Mouse (Mus musculus) A20 (cell line): ENCODE data around the gene Vps50.
A peak's percentile ranks its signal among the peaks of the same experiment; 100 is the strongest.
"Not testable (repeated sequence)": the region's sequence is repeated elsewhere in the genome, so short reads cannot be mapped to it uniquely, and the experiment has no call there.

Experiments
- DNase-seq: peaks from one replicate; pipeline ENCODE4 v3.0.0-alpha.2; 2011; ENCODE audit warnings: low read depth, low spot score

Gene Vps50

DNA sequence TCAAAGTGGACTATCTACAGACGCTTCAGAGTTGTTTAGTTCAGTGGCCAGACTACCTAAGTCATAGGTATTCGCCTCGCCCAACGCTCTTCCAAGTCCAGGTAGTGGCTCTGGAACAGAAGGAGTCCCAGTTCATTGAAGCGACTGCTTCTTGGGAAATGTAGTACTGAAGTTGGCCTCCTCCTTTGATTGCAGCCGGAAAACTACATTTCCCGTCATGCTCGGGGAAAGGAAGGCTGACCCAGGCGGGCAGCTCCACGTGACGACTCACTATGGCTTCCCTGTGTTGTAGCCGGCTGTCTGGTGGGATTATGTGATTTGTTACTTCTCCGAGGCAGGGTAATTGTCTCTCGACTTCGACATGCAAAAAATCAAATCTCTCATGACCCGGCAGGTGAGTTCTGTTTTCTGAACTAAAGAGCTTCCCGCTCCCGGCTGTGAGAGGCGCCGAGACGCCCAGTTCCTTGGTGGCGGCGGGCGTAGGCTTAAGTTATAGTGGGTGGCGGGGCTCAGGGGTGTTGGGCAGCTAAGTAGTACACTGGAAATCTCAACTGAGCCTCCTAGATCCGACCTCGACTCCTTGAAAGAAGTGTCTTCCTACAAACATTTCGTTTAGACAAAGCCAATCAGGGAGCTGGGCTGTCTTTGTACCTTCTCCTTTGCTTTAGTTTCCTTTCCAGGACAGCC lies at the start of gene Vps50, which contains the start of gene Hepacam2:
Vps50 (plus strand) TSS at position 221 of the 687 bp plus-strand sequence.
Hepacam2 (minus strand) TSS at position 137 of the 687 bp plus-strand sequence.
- DNase-seq, result peak; percentile 89

DNA sequence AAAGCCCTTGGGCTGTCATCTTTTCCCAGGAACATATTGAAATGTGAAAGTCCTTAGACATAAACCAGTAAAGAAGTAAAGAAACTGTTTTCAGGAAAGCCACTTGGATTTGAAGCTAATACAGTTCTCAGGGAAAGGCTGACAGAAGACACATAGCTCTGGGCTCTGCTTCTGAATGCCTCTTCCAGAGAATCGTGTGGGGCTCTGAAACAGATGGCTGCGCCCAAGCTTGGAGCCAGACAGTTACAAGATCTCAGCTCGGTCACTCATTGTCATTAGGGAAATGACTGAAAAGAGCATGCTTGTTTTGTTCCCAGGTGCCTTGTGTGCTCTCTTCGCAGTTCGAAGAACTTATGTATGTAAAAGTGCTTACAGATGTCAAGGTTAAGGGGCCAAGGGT lies 43.8 kb upstream of the Vps50 start:
- DNase-seq, result no peak

DNA sequence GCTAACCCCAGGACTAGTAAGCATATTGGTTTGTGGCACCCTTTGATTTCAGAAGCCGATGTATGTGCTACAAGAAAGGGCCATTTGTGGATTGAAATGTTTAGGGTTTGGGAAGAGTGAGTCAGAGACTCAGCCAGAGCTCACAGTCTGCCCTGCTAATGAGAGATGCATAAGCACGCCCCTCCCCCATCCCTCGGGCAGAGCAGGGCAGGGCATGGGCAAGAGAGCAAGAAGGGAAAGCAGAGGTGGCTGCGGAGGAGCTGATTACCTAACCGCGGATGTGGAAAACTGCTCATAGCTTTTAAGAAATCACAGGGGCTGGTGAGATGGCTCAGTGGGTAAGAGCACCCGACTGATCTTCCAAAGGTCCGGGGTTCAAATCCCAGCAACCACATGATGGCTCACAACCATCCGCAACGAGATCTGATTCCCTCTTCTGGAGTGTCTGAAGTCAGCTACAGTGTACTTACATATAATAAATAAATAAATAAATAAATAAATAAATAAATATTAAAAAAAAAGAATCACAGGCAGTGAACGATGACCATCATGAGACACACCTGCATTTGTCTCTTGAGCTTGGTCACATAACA lies 42.1 kb upstream of the Vps50 start:
- DNase-seq, result peak; percentile 72

DNA sequence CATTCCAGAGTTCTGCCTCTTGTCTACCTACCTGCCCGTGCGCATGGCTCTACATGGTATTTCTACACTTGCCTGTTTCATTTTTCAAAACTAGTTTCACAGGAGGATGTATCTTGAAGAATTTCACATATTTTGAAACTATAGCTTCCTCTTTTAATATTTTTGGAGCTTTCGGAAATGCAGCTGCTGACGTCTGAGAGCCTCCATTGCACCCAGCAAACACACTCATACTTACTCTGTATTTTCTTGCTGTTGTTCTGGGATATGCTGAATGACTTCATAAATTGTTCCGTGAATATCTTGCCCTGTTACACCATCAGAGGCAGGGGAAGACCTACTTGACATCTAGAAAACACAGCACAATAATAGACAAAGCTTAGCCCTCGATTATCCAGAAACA lies 35.2 kb upstream of the Vps50 start:
- peak; percentile 74 for DNase-seq

DNA sequence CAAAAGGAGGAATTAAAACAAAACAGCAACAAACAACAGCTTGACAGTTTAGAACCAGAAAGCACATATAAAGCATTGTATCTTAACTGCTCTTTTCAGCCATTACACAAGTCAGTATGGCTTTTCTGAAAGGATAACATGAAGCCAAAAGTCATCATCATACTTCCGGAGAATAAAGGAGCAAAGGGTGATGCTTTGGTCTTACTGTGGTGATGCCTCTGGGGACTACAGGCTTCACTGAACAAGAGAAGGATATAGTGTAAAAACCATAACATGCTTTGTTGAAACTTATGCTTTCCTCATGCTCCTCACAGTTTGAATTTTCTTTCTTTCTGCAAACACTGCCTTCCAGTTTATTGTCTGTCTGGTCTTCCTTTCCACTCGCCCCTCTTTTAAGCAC lies 34.6 kb upstream of the Vps50 start:
- DNase-seq, result peak; percentile 52

DNA sequence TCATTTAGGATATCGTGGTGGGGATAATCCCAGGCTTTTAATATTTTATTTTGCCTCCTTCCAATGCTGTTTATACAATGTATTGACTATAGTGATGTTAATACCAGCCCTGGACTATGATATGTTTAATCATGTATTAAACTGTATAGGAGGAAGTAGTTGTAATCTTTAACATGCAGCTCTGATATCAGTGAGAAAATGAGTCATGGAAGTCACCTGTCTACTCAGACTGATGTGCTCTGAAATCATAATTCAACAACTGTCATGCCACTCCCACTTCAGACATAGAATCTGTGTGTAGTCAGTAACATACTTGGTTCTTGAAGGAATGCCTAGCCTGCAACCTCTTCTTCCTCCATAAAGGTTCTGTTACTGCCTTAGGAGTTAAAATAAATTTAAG lies 29.6 kb upstream of the Vps50 start:
- no peak for DNase-seq

DNA sequence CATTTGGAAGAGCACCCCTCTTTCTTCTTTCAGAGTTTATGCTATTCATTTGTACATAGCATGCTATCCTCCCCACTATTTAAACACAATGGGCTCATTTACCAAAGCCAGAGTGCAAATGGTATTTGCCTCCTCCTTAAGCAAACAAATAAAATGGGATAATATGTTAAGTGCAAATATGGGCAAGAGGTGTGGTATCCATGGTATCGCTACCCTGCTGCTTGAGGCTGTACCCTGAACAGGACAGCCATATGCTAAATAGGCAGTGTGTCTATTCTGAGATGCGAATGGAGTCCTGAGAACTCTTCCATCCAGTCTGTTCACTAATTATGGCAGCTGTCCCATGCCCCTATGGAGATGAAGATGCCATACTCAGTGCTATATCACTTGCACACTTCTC lies 27.5 kb upstream of the Vps50 start:
- DNase-seq, result no peak

DNA sequence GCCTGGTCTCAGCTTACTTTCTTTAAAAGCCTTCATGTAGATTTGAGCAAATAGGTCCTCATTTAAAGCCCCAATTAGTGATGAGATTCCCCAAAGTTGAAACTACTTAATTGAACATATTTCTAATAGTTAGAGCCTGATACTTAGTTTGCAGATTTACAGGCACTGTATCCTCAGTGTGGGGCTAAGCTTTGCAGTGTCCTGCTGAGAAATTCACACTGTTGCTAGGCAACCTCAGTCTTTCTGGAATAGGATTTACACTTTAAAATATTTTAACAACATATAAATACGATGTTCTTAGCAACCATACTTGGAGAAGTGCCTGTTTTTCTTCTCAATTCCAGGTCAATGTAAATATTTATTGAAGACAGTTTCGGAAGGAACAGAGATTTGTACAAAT lies 21.9 kb upstream of the Vps50 start:
- no peak for DNase-seq

DNA sequence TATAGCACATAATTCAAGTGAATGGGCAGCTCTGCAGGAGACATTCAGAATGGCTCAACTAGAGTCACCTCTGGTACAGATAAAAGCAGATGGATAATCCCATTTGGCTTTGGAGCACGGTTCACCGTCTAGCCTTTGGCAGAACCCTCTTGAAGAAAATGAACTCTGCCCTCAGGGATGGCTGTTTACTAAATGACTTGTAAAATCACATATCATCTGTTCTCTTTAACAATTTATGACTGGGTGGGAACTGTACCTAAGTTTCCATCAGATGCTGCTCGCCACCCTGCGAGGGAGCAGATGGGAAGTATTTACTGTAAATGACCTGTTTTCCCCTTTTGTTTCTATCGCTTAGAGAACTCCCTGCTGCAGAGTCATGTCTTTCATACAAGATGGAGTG lies 18.3 kb upstream of the Vps50 start:
- no peak for DNase-seq

DNA sequence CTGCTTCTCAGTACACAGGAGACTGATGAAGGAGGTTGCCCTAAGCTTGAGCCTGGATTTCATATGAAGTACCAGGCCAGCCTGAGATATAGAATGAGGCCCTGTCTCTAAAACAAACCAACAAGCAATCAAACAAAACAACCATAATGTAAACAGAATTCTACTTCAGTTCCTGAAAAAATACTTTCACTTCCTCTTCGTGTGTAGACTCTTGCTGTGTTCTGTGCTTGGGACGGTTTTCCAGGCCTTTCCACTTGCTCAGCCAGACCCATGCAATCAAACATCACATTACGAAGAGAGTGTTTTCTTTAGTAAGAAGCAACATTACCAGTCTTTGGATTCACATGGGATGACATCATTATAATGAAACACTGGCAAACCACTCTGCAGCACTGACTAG lies 16.5 kb upstream of the Vps50 start:
- DNase-seq, result peak; percentile 59

DNA sequence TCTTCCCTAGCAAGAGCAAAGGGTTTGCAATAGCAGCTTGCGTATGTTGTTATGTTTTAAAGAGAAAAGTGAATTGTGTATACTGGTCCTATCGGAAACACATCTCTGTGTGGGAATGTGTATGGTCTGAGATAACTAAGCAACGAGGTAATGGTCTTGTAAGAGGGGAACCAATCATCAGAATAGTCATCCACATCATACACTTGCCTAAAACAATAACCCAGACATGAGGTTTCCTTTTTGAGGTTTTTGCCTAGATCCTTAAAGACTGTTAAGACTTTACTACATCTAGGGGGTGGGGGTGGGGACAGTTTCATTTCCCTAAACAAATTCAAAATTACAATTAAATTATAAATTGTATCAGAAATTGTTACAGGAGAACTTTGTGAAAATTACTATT lies 13.0 kb upstream of the Vps50 start:
- no peak for DNase-seq

DNA sequence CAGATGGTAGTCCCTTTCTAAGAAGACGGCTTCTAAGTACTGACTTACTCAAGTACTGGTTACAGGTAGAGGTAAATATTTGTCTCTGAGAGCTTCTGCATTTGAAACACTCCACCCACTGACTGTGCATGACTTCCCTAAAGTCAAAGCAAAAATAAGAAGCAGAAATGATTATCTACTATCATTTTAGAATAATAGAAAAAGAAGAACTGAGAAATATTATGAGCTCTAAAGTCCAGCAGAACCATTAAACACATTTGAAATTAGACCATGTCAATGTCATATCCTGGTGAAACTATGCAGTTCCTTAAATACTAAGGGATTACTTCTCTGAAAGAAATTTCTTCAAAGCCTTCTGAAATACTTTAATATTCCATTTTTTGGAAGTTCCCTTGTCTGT lies 10.8 kb upstream of the Vps50 start:
- DNase-seq, result peak; percentile 35

DNA sequence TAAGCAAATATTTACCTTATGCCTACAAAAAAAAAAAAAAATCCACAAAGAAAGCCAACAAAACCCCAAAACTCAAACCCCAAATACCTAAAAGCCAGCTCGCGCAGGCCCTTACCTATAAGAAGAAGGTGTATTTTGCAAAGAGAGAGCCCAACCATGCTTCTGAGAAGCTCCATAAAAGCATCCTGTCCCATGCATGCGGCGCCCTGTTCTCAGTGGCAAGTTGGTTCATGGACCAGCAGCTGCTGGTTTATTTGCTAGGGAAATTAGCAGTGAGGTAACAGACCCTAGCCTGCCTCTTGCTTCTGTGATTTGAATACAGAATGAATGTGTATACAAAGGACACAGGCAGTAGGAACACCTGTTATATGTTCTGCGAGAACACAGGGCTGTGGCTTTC lies 3.9 kb upstream of the Vps50 start:
- DNase-seq, result peak; percentile 39

DNA sequence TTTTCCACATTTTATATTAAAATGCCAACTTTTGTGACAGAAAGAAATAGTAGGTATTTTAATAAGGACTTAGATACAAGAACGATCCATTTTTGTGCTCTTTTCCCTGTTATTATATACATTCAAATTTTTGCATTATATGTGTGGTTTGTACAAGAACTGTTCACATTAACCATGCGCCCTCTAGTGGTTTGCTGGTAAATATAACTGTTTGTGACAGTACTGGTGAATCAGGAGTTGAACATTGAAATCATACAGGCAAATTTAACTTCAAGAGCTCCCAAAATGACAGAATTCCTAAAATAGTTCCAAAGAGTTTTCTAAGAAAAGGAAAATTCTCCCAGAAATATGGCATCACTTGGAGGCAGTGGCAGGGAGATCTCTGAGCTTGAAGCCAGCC lies 2.0 kb upstream of the Vps50 start:
- DNase-seq, result peak; percentile 60

DNA sequence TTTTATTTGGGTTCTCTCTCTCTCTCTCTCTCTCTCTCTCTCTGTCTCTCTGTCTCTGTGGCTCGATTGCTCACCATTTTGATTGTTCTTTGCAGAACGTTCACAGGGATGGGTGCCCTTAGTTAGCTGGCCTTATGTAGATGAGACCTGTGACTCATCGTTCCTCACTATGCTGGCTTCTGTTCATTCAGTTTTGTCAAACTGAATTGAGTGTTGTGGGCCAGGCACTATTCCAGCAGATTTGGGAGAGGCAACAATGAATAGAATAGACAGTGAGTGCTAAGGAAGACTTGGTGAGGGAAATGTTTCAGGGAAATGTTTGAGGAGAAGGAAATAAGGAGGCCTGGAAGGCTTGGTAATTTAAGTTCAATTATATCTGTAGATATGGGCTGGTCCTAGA lies 2.1 kb downstream of the Vps50 start:
- DNase-seq, result no peak

DNA sequence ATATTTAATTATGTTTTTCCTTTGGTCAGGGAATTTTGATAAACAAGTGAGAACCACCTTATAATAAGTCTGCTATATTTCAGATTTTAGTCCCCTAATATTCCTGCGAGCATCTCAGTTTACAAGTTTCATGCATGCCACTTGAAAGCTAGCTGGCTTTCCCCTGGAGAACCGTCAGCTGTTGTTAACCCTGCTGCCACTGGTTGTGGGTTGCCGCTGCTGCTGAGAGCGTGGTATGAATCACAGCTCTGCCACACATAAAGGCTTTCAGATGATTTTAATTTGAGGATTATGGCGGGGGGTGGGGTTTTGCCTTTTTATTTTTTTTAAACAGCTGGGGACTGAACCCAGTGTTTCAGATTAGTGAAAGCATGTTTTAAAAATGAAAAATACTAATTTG lies 7.1 kb downstream of the Vps50 start:
- DNase-seq, result peak; percentile 66

DNA sequence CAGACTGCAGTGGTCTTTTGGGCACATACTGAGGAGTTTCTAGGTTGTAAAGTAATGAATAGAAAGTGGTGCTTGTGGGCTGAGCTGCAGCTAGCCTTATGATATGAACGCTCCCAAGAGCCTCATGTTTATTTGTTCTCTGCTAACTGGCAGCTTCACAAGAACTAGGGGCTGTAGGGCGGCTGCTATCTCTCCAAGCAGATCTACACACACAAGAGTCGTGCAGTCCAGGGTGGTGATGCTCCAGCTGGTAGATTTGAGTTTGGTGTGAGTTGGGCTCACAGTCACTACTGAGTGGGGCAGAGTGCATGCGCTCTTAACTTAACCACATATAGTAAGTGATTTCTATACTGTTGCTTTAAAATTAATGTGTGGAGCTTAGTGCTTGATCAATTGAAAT lies 8.9 kb downstream of the Vps50 start:
- no peak for DNase-seq

DNA sequence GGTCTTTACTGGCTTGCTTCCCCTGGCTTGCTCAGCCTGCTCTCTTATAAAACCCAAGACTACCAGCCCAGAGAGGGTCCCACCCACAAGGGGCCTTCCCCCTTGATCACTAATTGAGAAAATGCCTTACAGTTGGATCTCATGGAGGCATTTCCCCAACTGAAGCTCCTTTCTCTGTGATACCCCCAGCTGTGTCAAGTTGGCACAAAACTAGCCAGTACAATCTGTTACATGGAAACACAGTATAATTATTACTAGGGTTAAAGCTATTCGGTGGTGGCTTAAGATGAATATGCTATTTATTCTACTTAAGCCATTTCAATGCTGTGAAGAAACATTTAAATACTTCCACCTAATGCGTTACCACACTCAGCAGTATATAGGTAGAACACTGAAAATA lies 10.0 kb downstream of the Vps50 start:
- DNase-seq, result not testable (repeated sequence)

DNA sequence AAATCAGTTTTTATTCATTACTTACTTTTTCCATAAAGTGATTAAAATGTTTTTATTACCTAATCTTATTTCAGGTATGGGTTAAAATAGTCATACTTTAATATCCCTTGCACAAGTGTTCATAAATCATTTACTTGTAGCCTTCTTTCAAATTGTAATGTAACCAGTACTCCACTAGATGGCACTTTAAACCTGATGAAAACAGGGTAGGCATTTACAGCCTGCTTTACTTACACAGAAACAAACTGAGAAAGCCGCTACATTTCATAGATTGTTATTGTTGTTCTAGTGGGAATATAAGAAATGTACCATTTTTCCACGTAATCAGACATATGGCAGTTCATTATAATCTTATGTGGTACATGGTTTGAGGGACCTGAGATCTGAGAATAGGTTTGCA lies 11.6 kb downstream of the Vps50 start:
- DNase-seq, result peak; percentile 64

DNA sequence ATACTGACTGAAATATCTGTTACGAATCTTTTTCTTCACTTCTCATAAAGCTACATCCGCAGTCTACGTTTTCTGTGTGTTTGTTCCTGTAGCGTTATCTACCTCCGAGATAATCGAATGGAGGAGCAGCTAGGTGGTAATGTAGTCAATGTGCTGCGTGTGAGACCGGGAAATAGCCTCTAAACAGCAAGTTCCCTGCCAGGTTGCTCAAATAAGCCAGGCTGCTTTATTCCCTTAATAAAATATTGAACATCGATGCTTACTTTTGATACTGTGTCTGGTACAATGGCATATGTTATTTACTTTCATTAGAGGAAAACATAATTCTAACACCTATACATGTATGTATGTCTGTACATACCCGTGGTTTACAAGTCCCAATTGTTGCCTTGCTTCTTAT lies 12.9 kb downstream of the Vps50 start:
- no peak for DNase-seq

DNA sequence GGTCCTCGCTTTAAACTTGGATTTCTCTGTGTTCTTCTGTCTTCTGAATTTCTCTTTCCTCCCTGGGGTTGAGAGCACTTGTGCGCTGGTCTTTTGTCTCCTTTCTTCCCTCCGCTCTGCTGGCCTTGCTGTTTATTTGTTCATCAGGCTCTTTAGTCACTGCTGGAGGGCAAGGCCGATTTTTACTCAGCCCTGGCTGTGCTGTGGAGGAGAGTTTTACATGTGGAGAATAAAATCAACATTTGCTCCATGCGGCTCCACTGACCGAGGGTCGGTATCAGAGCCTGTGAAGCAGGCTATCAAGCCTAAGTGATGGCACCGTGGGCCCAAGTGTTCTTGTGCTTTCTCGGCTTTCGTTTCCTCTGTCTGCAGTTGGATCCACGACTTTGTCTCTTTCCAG lies 13.4 kb downstream of the Vps50 start:
- no peak for DNase-seq

DNA sequence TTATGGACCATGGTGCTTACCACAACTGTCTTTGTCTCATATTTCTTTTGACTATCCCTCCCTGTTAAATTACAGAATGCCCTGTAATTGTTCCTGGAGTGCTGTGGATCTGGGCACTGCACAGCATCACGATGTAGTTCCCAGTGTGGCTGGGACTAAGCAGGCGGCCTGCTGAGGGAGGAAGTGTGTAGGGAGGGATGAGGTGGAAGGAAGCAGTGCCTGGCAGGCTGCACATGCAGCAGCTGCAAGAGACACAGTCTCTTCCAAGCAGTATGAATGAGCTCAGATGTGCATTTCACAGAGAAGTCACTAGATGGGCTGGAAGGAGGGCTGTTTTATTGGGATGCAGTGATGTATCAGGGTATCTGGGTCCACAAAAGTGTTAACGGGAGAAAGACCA lies 14.4 kb downstream of the Vps50 start:
- DNase-seq, result no peak

DNA sequence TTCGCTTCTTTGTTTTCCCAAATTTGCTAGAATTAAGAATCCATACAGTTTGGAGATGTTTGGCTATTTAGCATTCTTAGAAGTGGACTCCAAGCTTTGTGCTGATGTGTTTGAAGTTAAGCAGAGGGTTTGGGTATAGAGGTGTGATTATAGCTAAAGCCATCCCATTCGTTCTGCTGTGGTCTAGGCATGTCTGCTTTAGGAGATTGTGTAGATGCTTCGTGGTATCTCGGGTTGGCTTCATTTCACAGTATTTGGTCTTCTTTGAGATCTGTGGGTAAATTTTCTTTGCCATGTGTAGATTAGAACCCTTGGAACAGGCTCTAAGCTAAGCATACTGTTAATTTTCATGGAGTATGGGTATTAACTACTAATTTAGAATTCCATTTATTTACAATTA lies 30.0 kb downstream of the Vps50 start:
- no peak for DNase-seq

DNA sequence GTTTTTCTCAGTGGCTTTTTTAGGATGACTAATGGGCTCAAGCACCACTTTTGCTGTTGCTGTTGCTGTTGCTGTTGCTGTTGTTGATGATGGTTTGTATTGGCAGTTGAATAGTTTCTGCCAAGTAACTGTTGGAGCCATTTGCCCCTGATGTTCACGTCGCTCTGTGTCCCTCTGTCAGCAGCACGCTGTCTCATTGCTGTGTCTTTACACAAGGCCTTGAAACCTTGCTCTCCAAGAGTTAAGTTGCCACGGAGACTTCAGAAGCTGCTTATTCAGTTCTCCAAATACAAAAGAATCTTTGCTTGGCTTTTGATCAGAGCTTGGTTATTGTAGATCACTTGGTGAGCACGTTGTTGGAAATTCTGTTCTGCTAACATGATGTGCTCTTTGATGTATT lies 33.3 kb downstream of the Vps50 start:
- no peak for DNase-seq
